15 mouse cellular contexts compared by ENCODE assay signal in the genomic region with DNA sequence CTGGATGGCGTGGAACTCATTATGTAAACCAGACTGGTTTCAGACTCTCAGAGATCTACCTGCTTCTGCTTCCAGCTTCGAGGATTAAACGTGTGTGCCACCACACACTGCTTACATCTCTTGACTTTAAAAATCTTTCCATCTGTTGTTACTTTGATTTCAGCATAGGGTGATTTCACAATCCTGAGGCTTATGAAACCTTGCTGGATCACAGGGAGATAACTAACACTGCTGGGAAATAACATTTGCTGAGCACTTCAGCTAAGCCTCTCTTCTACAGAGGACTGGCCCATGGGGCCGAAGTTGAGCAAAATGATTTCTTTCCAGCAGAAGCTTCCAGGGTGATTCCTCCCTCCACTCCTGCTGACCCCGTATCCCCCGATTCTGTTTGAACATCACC. TPM values are rescaled to one million over a fixed set of nuclear protein-coding genes. Genes with fewer than 3 reads are reported as not detected.
DNase-seq lines count a peak whose midpoint lies in the region; ATAC-seq lines count a peak whose summit lies in the region.
"Had no signal": no experiment of that assay in that cellular context is flagged by ENCODE, and none has a peak within 500 bp of the region (broad histone marks: within the 10 kb centered on the region; RNA-seq: fewer than 3 reads in every experiment).

No protein-coding gene starts in this region.

- no peak overlapping the region for H3K4me2 ChIP-seq in forebrain, embryonic 11.5 days (ENCODE audit: low read depth, low read length, severe bottlenecking)
- H3K4me2 ChIP-seq: hindbrain, embryonic 12.5 days; neural tube, embryonic 15.5 days had no signal

- no peaks in the 10 kb centered on the region for H3K36me3 ChIP-seq in forebrain, embryonic 11.5 days (ENCODE audit: control insufficient read depth, insufficient read depth, low read length)
- H3K36me3 ChIP-seq: embryonic facial prominence, embryonic 10.5 days; hindbrain, embryonic 12.5 days; neural tube, embryonic 15.5 days had no signal

- no peaks in the 10 kb centered on the region for H3K9me3 ChIP-seq in forebrain, embryonic 11.5 days (ENCODE audit: control insufficient read depth, low read length)
- H3K9me3 ChIP-seq: embryonic facial prominence, embryonic 10.5 days; hindbrain, embryonic 12.5 days; neural tube, embryonic 15.5 days had no signal

- peak; percentile 97 for ATAC-seq in granulocyte monocyte progenitor cell, adult 5-6 weeks (replicated peaks; ENCODE audit: poor library complexity, severe bottlenecking)
- ATAC-seq in megakaryocyte, adult 5-6 weeks (ENCODE audit: poor library complexity, severe bottlenecking) = peak; percentile 73
- ATAC-seq in forebrain, embryonic 11.5 days (replicated peaks; ENCODE audit: low FRiP score) = no peak

- no peaks in the 10 kb centered on the region for H3K27me3 ChIP-seq in forebrain, embryonic 11.5 days (ENCODE audit: control insufficient read depth, insufficient read depth, low read length)

- H3K4me3 ChIP-seq in forebrain, embryonic 11.5 days (ENCODE audit: low read depth, low read length) = no peak overlapping the region
- H3K4me3 ChIP-seq: embryonic facial prominence, embryonic 10.5 days; erythroblast, embryonic 14.5 days; hindbrain, embryonic 12.5 days; neural tube, embryonic 15.5 days had no signal

- WGBS in forebrain, embryonic 11.5 days = 84% methylated on average over 6 of the region's 6 CpGs

- H3K9ac ChIP-seq in forebrain, embryonic 11.5 days (ENCODE audit: low read length) = no peak overlapping the region
- H3K9ac ChIP-seq: hindbrain, embryonic 12.5 days; neural tube, embryonic 15.5 days had no signal

- no peaks in the 10 kb centered on the region for H3K4me1 ChIP-seq in forebrain, embryonic 11.5 days (replicated peaks; ENCODE audit: control insufficient read depth, insufficient read depth, low read length)
- H3K4me1 ChIP-seq: embryonic facial prominence, embryonic 10.5 days; hindbrain, embryonic 12.5 days; neural tube, embryonic 15.5 days had no signal

- DNase-seq in heart, adult 11 months = peak; percentile 89
- no peak for DNase-seq in heart, adult 8-10 months (ENCODE audit: low spot score)
- DNase-seq in NIH3T3 (ENCODE audit: low read depth) = peak; percentile 85
- DNase-seq in ovary, postnatal 10 days (ENCODE audit: low spot score) = no peak
- DNase-seq in forebrain, embryonic 11.5 days (ENCODE audit: low spot score) = no peak
- DNase-seq: cerebellum, adult 9-10 months; kidney, adult 11 months; kidney, postnatal 10 days; thymus, postnatal 36 days had no signal

- H3K27ac ChIP-seq in forebrain, embryonic 11.5 days (ENCODE audit: low read depth, low read length) = no peak overlapping the region
- H3K27ac ChIP-seq: embryonic facial prominence, embryonic 10.5 days; hindbrain, embryonic 12.5 days; neural tube, embryonic 15.5 days had no signal

RNA-seq across cellular contexts. Expression of a gene that starts 11.8 kb away (rescaled TPM):
- total RNA-seq in heart, adult 8-10 months (2022) = 10 to 100 TPM; 25.9 to 29.4 (median 27.3) TPM
- total RNA-seq in granulocyte monocyte progenitor cell, adult 5-6 weeks (2014; fragmentation: Nextera tagmentation) = 42.4 and 49.7 TPM in 2 replicates
- total RNA-seq in granulocyte monocyte progenitor cell, adult 5-6 weeks (2017) = 52.6 and 58.2 TPM in 2 replicates
- 65.6 and 66.3 TPM in 2 replicates for total RNA-seq in megakaryocyte, adult 5-6 weeks (2015)
- total RNA-seq in megakaryocyte, adult 5-6 weeks (2017) = 68.0 and 88.7 TPM in 2 replicates
- 45.7 and 50.6 TPM in 2 replicates for polyA plus RNA-seq in forebrain, embryonic 11.5 days (2014; fragmentation: Nextera tagmentation; extraction: Ambion mirVana)

RNA-seq across cellular contexts. Expression of a gene that starts 19.1 kb away (rescaled TPM):
- 10 to 100 TPM in 3 of 4 experiments, 1 to 10 TPM in 1; 9.6 to 17.7 (median 14.0) TPM for total RNA-seq in heart, adult 8-10 months (2022)
- 32.9 and 38.2 TPM in 2 replicates for total RNA-seq in granulocyte monocyte progenitor cell, adult 5-6 weeks (2014; fragmentation: Nextera tagmentation)
- 31.2 and 37.4 TPM in 2 replicates for total RNA-seq in granulocyte monocyte progenitor cell, adult 5-6 weeks (2017)
- total RNA-seq in megakaryocyte, adult 5-6 weeks (2015) = 33.0 and 34.7 TPM in 2 replicates
- total RNA-seq in megakaryocyte, adult 5-6 weeks (2017) = 23.5 and 29.8 TPM in 2 replicates
- 78.5 and 87.1 TPM in 2 replicates for polyA plus RNA-seq in forebrain, embryonic 11.5 days (2014; fragmentation: Nextera tagmentation; extraction: Ambion mirVana)

Comparison
In these comparisons a context has a peak if more than half of its experiments do, and no peak if none do; other contexts are left out.
1. DNase-seq: peak in heart, adult 11 months (single experiment) and NIH3T3 (single experiment); none in heart, adult 8-10 months (single experiment), ovary, postnatal 10 days (single experiment) and forebrain, embryonic 11.5 days (single experiment).